Mouse (Mus musculus) CH12F3 (cell line): ENCODE data around the gene Ifit1bl2.

Source experiments
- in situ Hi-C: fragments of 300-500 bp; cut with MboI; formaldehyde crosslinking; loops from 2 replicates; pipeline ENCODE4 v1.14.3; 2020; ENCODE audit warnings: low sequenced_read_pairs

Ifit1bl2 gene

GRCm38 (mm10) chr19:34568988-34569895 lies 71.3 kb downstream of the Ifit1bl2 start:
- in situ Hi-C loops, result no loop called here
